Mouse (Mus musculus) forebrain, embryonic 11.5 days (tissue): ENCODE measurements around the gene Mthfs. TPM values are rescaled to one million over a fixed set of nuclear protein-coding genes. Genes with fewer than 3 reads are reported as not detected.
"Not testable (repeated sequence)": the region's sequence is repeated elsewhere in the genome, so short reads cannot be mapped to it uniquely, and the experiment has no call there.

ENCODE experiments used
- ATAC-seq: fragments of 200-750 bp; cut with Nextera tagmentation; replicated peaks from 2 replicates; pipeline ENCODE4 v1.8.0; 2017; ENCODE audit warnings: moderate TSS enrichment; ENCODE audit not compliant: low FRiP score
- DNase-seq: peaks from one replicate; pipeline ENCODE4 v3.0.0-alpha.2; 2017; ENCODE audit warnings: low spot score
- H3K27ac ChIP-seq: fragments of 300-500 bp; sonication (generic); 2 replicates; pipeline ENCODE4 v1.5.1; 2014; ENCODE audit warnings: low read depth, low read length
- H3K27me3 ChIP-seq: fragments of 300-500 bp; sonication (generic); 2 replicates; pipeline ENCODE4 v1.6.1; 2014; ENCODE audit warnings: mild to moderate bottlenecking, low read length, mixed read lengths; ENCODE audit not compliant: control insufficient read depth, insufficient read depth
- H3K36me3 ChIP-seq: fragments of 300-500 bp; sonication (generic); 2 replicates; pipeline ENCODE4 v1.6.1; 2014; ENCODE audit warnings: mild to moderate bottlenecking, low read length, moderate library complexity, mixed read lengths; ENCODE audit not compliant: control insufficient read depth, insufficient read depth
- H3K4me1 ChIP-seq: fragments of 300-500 bp; sonication (generic); replicated peaks from 2 replicates; pipeline ENCODE4 v1.6.1; 2014; ENCODE audit warnings: low read length, mixed read lengths; ENCODE audit not compliant: control insufficient read depth, insufficient read depth
- H3K4me2 ChIP-seq: fragments of 300-500 bp; sonication (generic); 2 replicates; pipeline ENCODE4 v1.6.1; 2014; ENCODE audit warnings: low read depth, mild to moderate bottlenecking, low read length, moderate library complexity, mixed read lengths; ENCODE audit not compliant: severe bottlenecking
- H3K4me3 ChIP-seq: fragments of 300-500 bp; sonication (generic); 2 replicates; pipeline ENCODE4 v1.5.1; 2014; ENCODE audit warnings: low read depth, low read length
- H3K9ac ChIP-seq: fragments of 300-500 bp; sonication (generic); 2 replicates; pipeline ENCODE4 v1.6.1; 2014; ENCODE audit warnings: low read length
- H3K9me3 ChIP-seq: fragments of 300-500 bp; sonication (generic); 2 replicates; pipeline ENCODE4 v1.6.1; 2016; ENCODE audit warnings: low read length, mixed read lengths; ENCODE audit not compliant: control insufficient read depth
- WGBS: fragments of 180-500 bp; shearing (Covaris S2); extraction: QIAGEN DNeasy Blood & Tissue Kit; methylation state at CpG from one replicate; pipeline ENCODE4 v1.1.7; 2014; 5-methylcytosine and 5-hydroxymethylcytosine counted together
- polyA plus RNA-seq: library from polyadenylated mRNA; unstranded; fragments of >200 nt; fragmentation: Nextera tagmentation; extraction: Ambion mirVana; gene quantifications from 2 replicates; pipeline ENCODE4 v1.2.1, GENCODE M21; 2014

The Mthfs gene
- polyA plus RNA-seq, 1 experiment from 2014 or later: 9.6 TPM

GRCm38 (mm10) chr9:89230897-89231497 is 20.5 kb downstream of the Mthfs start:
- not testable (repeated sequence) for H3K27me3 ChIP-seq, ATAC-seq, H3K9me3 ChIP-seq, H3K4me2 ChIP-seq, H3K9ac ChIP-seq, DNase-seq, H3K36me3 ChIP-seq, H3K4me3 ChIP-seq, H3K4me1 ChIP-seq, H3K27ac ChIP-seq
- 65% methylated on average over 1 of the region's 2 CpGs for WGBS

GRCm38 (mm10) chr9:89237131-89237530 is 26.7 kb downstream of the Mthfs start:
- not testable (repeated sequence) for H3K4me2 ChIP-seq, H3K9me3 ChIP-seq, H3K36me3 ChIP-seq, H3K27ac ChIP-seq, H3K4me3 ChIP-seq, ATAC-seq, H3K27me3 ChIP-seq, H3K4me1 ChIP-seq, H3K9ac ChIP-seq, DNase-seq
- WGBS: 87% methylated on average over 4 of the region's 4 CpGs

GRCm38 (mm10) chr9:89238976-89239505 is 28.6 kb downstream of the Mthfs start:
- not testable (repeated sequence) for H3K4me2 ChIP-seq, H3K27me3 ChIP-seq, H3K9ac ChIP-seq, H3K4me3 ChIP-seq, ATAC-seq, H3K36me3 ChIP-seq, DNase-seq, H3K4me1 ChIP-seq, H3K27ac ChIP-seq, H3K9me3 ChIP-seq
- 94% methylated on average over 4 of the region's 5 CpGs for WGBS

- WGBS: 90% methylated on average over 3 of the region's 3 CpGs
- not testable (repeated sequence) for H3K36me3 ChIP-seq, H3K4me3 ChIP-seq, H3K9ac ChIP-seq, DNase-seq, H3K27ac ChIP-seq, ATAC-seq, H3K9me3 ChIP-seq, H3K27me3 ChIP-seq, H3K4me1 ChIP-seq, H3K4me2 ChIP-seq
Measured at GRCm38 (mm10) chr9:89240516-89241019, 30.1 kb downstream of the Mthfs start.

- WGBS: 89% methylated on average over 2 of the region's 2 CpGs
- Histone ChIP-seq H3K27me3 (no peaks in the 10 kb centered on the region), H3K9me3 (no peaks in the 10 kb centered on the region), H3K27ac (no peak overlapping the region), H3K4me3 (no peak overlapping the region), H3K9ac (no peak overlapping the region), H3K4me1 (no peaks in the 10 kb centered on the region), H3K36me3 (no peaks in the 10 kb centered on the region), H3K4me2 (no peak overlapping the region)
- no peak for DNase-seq
- no peak for ATAC-seq
Measured at GRCm38 (mm10) chr9:89253400-89253799, 42.9 kb downstream of the Mthfs start.

- Histone ChIP-seq H3K36me3 (no peaks in the 10 kb centered on the region), H3K9me3 (no peaks in the 10 kb centered on the region), H3K27ac (no peak overlapping the region), H3K9ac (no peak overlapping the region), H3K4me3 (no peak overlapping the region), H3K4me1 (no peaks in the 10 kb centered on the region), H3K4me2 (no peak overlapping the region), H3K27me3 (no peaks in the 10 kb centered on the region)
- WGBS: 90% methylated on average over 12 of the region's 12 CpGs
- no peak for ATAC-seq
- no peak for DNase-seq
Measured at GRCm38 (mm10) chr9:89256556-89257335, 46.3 kb downstream of the Mthfs start.

- Histone ChIP-seq H3K4me2 (no peak overlapping the region), H3K27me3 (no peaks in the 10 kb centered on the region), H3K36me3 (no peaks in the 10 kb centered on the region), H3K4me1 (no peaks in the 10 kb centered on the region), H3K9me3 (no peaks in the 10 kb centered on the region), H3K4me3 (no peak overlapping the region), H3K27ac (no peak overlapping the region), H3K9ac (no peak overlapping the region)
- ATAC-seq: no peak
- 88% methylated on average over 3 of the region's 3 CpGs for WGBS
- DNase-seq: no peak
Measured at GRCm38 (mm10) chr9:89263968-89264367, 53.5 kb downstream of the Mthfs start.

- Histone ChIP-seq H3K36me3 (no peaks in the 10 kb centered on the region), H3K4me2 (no peak overlapping the region), H3K27me3 (no peaks in the 10 kb centered on the region), H3K9ac (no peak overlapping the region), H3K9me3 (no peaks in the 10 kb centered on the region), H3K4me3 (no peak overlapping the region), H3K27ac (no peak overlapping the region), H3K4me1 (no peaks in the 10 kb centered on the region)
- DNase-seq (no peak), ATAC-seq (no peak)
- 87% methylated on average over 1 of the region's 1 CpGs for WGBS
Measured at GRCm38 (mm10) chr9:89264571-89264970, 54.1 kb downstream of the Mthfs start.
